Mouse (Mus musculus): ENCODE results near the gene Dnaja3.
A peak's percentile ranks its signal among the peaks of the same experiment; 100 is the strongest.

Dnaja3 gene

GRCm38 (mm10) chr16:4639831-4640237 lies at the start of gene Dnaja3, which contains the start of gene Vasn:
Gene Dnaja3 (plus strand): TSS chr16:4639989.
Gene Vasn (plus strand): TSS chr16:4639941.
- DNase-seq (ENCODE audit: extremely low read depth, insufficient read length, low spot score) = peak; percentile 92

DNA sequence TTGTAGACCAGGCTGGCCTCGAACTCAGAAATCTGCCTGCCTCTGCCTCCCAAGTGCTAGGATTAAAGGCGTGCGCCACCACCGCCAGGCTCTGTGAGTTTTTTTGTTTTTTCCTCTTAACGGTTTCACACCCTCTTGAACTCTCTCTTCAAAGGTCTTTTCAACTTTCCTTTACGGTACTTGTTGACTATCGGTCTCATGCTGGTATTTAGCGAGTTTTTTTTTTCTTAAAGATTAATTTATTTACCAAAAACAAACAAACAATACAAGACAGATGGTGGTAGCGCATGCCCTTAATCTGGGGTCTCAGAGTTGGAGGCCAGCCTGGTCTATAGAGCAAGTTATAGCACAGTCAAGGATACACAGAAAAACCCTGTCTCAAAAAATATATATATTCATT lies 49.6 kb upstream of the Dnaja3 start:
- no peak for DNase-seq (ENCODE audit: extremely low read depth, insufficient read length, low spot score)

DNA sequence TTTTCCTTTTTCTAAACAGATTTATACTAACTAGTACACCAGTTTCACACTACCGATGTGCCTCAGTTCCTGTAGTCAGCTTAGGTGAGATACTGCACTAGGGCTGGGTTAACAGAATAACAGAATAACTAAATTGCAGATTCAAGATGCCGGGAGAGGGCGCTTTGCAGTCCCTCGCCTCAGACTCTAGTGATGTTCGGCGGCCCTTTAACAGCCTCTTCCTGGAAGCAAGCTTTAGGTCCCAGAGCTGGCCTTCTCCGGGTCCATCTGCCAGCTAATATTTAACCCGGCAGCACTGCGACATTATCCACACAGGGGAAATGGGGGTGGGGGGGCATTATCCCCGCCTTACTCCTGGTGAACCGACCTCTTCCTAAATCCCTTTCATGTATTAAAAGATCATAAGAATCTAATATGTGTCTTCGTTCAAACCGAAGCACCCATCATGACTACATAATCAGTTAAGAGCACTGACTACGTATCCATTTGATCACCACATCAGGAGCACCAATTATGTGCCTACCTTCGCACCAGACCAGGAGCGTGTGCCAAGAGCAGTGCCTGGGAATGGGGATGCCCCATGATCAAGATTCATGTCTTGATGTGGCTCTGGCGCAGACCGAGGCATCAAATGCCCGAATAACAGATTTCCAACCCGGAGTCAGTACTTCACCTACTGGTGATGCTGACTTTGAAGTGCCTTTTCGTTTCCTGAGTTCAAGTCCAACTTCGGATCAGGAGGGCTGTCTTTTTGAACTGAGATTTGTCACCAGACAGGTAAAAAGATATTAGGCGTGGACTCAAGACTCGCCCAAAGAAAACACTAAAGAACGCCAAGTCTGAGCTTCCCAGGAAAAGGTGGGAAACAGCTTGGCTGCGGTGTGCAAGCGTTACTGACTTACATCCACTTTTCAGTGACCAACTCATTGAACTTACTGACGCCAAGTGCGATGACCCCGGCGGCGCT lies 46.6 kb upstream of the Dnaja3 start:
- DNase-seq (ENCODE audit: extremely low read depth, insufficient read length, low spot score) = no peak

- DNase-seq (ENCODE audit: extremely low read depth, insufficient read length, low spot score) = peak; percentile 86
Observed at GRCm38 (mm10) chr16:4593971-4594813, 45.6 kb upstream of the Dnaja3 start, which contains the start of gene Glis2. Gene Glis2 (plus strand): TSS chr16:4594713.

DNA sequence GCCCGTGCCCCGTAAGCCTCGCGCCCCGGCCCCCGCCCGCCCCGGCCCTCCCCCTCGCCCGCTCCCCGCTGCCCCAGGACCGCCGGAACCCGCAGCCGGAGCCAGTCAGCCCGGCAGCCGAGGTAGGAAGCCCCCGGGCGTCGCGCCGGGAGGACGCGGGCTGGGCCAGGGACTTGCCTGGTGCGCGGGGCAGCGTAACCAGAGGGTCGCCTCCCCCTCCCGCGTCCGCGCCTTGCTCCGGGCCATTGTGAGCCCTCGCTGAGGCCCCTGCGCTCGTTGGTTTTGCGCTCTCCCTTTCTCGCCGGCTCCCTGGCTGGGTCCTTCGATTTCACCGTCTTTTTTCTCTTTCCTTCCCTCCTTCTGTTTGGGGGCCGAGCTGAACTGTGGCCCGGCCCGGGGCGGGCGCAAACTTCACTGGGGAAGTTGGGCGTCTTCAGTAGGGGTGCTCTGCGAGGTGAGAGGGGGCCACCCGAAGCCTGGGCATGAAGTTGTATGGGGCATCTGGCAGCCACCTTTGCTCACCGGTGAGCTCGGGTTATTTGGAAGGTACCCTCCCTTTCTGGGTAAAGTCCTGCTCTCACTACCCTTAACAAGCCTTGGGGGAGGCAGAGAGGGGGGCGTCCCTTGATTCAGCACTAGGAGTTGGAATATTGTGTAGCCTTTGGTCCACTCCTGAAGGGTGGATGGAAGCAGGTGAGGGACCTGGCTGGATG lies 44.8 kb upstream of the Dnaja3 start:
- DNase-seq (ENCODE audit: extremely low read depth, insufficient read length, low spot score) = peak; percentile 68

- DNase-seq (ENCODE audit: extremely low read depth, insufficient read length, low spot score) = peak; percentile 91
Observed at GRCm38 (mm10) chr16:4595527-4595963, 44.2 kb upstream of the Dnaja3 start.

- peak; percentile 61 for DNase-seq (ENCODE audit: extremely low read depth, insufficient read length, low spot score)
Observed at GRCm38 (mm10) chr16:4596141-4596728, 43.6 kb upstream of the Dnaja3 start.

GRCm38 (mm10) chr16:4596836-4597235 lies 43.0 kb upstream of the Dnaja3 start:
- no peak for DNase-seq (ENCODE audit: extremely low read depth, insufficient read length, low spot score)

GRCm38 (mm10) chr16:4597296-4597695 lies 42.5 kb upstream of the Dnaja3 start:
- DNase-seq (ENCODE audit: extremely low read depth, insufficient read length, low spot score) = peak; percentile 61

DNA sequence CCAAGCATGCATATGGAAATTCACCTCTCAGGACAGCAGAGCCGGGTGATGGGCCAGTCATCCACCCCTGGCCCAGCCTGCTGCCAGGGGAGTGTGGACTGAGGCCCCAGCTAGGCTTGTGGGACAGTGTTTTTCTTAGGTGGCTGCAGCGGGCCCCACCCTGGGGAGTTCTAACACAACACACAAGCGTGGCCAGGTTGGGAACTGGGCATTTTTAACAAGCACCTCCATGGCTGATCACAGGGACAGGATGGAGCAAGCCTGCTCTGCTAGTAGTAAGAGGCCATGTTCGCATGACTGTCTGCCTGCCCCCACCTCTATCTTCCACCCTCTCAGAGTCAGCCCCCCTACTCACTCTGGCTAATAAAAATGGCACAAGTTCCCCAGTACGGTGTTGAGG lies 41.7 kb upstream of the Dnaja3 start:
- no peak for DNase-seq (ENCODE audit: extremely low read depth, insufficient read length, low spot score)

DNA sequence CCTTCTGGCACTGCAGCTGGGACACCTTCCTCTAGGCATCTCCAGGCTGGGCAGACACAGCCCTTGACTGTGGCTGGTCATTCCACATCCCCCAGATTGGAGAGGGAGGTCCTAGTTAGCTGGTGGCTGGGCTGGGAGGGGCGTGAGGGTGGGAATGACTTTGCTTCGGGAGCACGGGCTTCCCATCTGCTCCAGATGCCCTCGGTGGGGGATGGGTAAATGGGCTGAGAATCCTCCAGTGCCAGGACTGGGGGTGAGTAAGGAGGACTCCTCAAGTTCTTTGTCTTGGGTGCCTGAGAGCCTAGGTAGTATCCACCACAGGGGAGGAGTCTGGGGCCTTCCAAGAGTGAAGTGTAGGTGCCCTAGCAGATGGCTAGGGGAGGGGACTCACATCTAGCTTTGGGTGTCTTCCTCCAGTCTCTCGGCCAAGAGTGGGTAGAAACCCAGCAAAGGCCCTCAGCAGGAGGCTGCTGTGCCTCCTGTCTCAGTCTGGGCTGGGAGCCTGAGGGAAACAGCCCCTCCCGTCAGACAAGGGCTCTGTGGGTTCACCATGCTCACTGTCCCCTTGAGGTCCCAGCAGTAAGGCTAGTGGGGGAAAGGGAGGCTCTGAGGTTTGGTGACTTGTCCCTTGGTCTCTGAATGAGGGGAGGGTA lies 40.8 kb upstream of the Dnaja3 start:
- no peak for DNase-seq (ENCODE audit: extremely low read depth, insufficient read length, low spot score)

DNA sequence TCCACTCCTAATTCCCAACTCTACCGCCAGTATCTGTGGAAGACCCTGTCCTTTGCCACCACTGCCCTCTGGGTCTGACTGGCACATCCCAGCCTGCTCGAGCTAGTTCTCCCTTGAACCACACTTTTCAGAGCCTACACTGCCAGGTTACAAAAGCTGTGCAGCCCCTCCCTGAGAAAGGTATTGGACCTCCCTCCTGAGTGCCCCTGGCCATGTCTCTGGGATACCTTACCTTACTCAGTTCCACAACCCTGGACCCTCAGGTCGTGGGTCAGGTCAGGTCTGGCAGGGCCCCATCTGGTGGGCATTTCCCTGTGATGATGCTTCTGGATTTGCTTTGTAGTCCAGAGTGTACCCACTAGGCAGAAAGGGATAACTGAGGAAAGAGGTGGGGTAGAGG lies 40.2 kb upstream of the Dnaja3 start:
- no peak for DNase-seq (ENCODE audit: extremely low read depth, insufficient read length, low spot score)

GRCm38 (mm10) chr16:4600701-4601310 lies 39.0 kb upstream of the Dnaja3 start:
- no peak for DNase-seq (ENCODE audit: extremely low read depth, insufficient read length, low spot score)

DNA sequence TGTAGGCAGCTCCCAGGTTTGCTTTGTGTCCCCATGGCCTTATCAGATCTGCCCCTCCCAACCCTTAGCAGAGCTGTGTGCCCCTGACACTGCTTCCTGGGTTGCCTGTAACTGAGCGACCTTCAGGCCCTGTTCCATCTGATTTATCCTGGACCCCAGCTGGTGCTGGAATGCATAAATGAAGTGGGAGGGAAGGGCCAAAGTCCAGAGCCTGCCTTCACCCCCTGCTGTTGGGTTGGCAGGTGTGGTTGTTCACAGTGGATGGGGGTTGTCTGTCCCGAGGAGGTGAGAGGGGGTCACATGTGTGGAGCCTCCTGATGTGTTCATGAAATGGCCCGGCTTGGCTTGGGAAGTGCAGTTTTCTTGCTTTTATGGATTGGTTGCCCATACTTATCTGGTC lies 37.6 kb upstream of the Dnaja3 start:
- no peak for DNase-seq (ENCODE audit: extremely low read depth, insufficient read length, low spot score)

DNA sequence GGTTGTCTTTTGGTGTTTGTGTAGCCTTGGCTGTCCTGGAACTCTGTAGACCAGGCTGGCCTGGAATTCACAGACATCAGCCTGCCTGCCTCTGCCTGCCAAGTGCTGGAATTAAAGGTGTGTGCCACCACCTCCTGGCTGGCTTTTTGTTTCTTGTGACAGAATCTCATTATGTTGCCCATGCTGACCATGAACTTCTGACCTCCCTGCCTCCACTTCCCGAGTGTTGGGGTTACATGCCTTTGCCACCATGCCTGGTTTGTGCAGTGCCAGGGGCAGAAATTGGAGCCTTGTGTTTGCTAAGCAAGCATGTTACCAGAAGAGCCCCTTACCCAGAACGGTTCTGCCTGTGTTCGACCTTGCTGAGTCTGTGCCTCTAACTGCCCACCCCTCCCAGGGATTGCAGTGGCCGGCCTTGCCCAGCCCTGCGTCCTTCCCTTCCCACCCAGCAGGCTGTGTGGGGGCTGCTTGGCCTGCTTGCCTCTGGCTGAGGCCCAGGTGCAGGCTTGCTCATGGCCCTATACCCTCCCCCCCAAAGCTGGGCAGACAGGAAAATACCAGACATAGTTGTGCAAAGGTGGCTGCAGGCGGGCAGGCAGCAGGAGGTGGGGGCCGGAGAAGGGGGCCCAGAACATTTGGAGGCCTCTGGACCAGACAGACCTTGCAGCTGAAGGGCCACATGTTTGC lies 36.9 kb upstream of the Dnaja3 start:
- DNase-seq (ENCODE audit: extremely low read depth, insufficient read length, low spot score) = no peak

DNA sequence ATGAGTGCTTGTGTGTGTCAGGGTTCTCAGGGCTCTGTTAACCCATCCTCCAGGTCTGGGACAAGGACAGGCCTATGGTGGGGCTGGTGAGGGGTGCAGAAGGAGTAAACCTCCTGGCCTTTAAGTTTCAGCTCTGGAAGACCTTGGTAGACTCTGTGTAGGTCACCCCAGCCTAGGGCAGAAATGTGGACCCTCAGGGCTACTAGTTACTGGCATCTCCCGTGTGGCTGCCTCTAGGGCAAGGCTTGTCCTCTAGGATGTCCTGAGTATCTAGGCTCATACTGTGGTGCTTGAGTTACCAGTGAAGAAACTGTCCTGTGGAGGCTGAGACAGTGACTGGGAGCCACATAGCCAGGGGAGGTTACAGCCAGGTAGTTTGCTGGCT lies 36.3 kb upstream of the Dnaja3 start:
- no peak for DNase-seq (ENCODE audit: extremely low read depth, insufficient read length, low spot score)

DNA sequence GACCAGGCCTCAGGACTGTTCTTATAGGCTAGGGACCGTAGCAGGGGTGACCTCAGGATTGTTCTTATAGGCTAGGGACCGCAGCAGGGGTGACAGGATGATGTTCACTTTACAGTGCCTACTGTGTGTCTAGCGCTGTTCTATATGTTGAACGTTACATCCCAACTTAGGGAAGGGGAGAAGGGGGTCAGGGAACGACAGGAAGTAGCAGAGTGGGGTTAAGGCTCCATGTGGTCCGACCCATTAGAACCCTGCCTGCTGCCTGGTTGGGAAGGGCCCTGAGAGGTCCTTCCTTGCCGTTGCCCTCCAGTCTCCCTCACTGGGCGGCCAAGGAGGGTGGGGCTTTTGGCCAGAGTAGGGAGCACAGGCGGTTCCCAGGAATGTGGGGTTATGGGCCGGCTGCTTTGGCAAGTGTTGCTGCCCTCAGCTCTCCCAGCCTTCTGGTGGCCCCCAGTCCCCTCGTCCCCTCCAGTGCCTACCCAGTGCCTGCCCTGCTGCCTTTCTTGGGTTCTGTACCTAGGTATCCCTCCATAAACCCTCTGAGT lies 35.4 kb upstream of the Dnaja3 start:
- no peak for DNase-seq (ENCODE audit: extremely low read depth, insufficient read length, low spot score)

DNA sequence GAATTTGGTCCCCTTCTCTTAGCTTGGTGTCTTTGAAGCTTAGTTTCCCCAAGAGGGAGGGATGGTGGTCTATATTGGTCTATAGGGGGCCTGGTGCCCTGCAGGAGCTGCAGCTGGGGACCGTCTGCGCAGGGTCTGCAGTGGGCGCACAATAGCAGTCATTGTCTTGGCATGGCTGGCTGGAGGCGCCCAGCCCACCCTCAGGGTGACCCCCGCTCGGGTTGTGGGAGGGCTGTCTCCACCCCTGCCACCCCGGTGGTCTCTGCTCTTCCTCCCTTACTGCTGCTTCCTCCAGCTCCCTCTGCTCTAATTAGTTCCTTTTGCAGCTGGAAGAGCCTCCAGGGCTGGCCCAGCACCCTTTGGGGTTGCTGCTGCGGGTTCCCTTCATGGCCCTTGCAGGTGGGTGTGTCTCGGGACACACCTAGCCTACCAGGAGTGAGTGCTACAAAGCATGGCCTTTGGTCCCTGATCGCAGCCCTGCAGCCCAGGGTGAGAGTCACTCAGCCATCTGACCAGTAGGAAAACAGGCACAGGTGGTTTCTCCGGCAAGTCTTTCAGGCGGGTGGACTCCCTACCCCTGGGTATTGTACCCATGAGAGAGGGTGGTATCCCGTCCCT lies 34.2 kb upstream of the Dnaja3 start:
- DNase-seq (ENCODE audit: extremely low read depth, insufficient read length, low spot score) = no peak

Data from 3134 (cell line).